Mouse (Mus musculus) ES-Bruce4 (cell line): ENCODE results near the gene Cckbr.

Source experiments
- CTCF ChIP-seq: IDR thresholded peaks from one replicate; pipeline ENCODE4 v1.8.1; 2011; ENCODE audit warnings: low read depth, low read length
- EP300 ChIP-seq: IDR thresholded peaks from 2 replicates; pipeline ENCODE4 v1.6.1; 2011; ENCODE audit warnings: low read depth, low read length; ENCODE audit not compliant: insufficient read depth
- POLR2A ChIP-seq: IDR thresholded peaks from one replicate; pipeline ENCODE4 v1.8.1; 2011; ENCODE audit warnings: low read length; ENCODE audit not compliant: insufficient read depth

DNA sequence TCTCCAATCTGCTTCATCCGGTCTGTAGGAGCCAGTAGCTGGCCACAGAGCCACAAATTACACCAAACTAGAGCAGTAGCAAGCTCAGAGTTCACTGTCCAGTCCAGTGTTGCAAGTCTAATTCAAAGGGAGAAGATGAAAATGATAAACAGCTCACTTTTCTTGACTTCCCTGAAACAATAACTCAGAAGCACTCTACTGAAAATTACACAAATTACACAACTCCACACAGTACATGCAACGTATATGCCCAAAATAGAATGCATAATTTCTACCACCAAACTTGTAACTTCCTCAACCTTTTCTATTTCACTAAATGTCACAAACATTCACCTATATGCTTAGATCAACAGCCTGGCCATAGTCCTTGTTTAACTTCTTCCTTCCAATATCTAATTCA, 35.3 kb upstream of the Cckbr start:
- TF ChIP-seq POLR2A (no peak), CTCF (no peak), EP300 (no peak)
